Mouse (Mus musculus): ENCODE measurements around the gene Lpp. TPM values are rescaled to one million over a fixed set of nuclear protein-coding genes. Genes with fewer than 3 reads are reported as not detected.

Lpp gene
- polyA plus RNA-seq, 1 experiment from 2014 or later, result 79.2 TPM

DNA sequence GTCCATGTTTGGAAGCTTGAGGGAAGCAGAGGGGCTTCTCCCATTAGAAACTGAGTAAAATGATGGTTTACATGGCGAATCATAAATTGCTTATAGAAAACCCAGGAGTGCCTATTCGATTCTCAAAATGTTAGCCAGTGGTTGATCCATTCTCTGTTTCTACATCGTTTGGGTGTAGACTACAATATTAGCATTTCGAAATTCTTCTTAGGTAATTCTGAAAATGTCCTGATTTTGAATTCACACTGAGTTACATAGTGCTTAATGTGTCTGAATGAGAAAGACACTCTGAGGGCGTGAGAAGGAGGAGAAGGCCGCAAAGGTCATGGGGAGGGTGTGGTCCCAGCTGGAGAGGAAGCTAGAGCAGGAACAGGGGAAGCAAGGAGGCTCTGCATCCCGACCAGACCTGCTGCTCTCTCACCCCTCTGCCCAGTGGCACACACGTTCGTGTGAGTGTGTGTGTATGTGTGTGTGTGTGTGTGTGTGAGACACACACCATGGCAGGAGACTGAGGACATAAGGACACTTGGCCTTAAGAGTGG is 124.3 kb downstream of the Lpp start:
- Histone ChIP-seq H3K27me3 (replicated peaks; ENCODE audit: control insufficient read depth, insufficient read depth, low read length) (no peaks in the 10 kb centered on the region), H3K9me3 (ENCODE audit: control insufficient read depth, low read length) (no peaks in the 10 kb centered on the region), H3K4me1 (replicated peaks; ENCODE audit: control insufficient read depth, insufficient read depth, low read length) (no peaks in the 10 kb centered on the region), H3K4me3 (ENCODE audit: low read depth, low read length) (no peak overlapping the region), H3K36me3 (ENCODE audit: control insufficient read depth, insufficient read depth, low read length) (no peaks in the 10 kb centered on the region), H3K4me2 (ENCODE audit: low read length) (no peak overlapping the region), H3K27ac (ENCODE audit: low read depth) (no peak overlapping the region), H3K9ac (ENCODE audit: low read length) (no peak overlapping the region)
- DNase-seq (ENCODE audit: low spot score) (no peak), ATAC-seq (replicated peaks; ENCODE audit: low FRiP score, low TSS enrichment, low read depth) (no peak)
- 62% methylated on average over 9 of the region's 9 CpGs for WGBS

GRCm38 (mm10) chr16:24518785-24519184 is 125.5 kb downstream of the Lpp start:
- Histone ChIP-seq H3K4me2 (ENCODE audit: low read length) (no peak overlapping the region), H3K4me1 (replicated peaks; ENCODE audit: control insufficient read depth, insufficient read depth, low read length) (no peaks in the 10 kb centered on the region), H3K36me3 (ENCODE audit: control insufficient read depth, insufficient read depth, low read length) (no peaks in the 10 kb centered on the region), H3K27ac (ENCODE audit: low read depth) (no peak overlapping the region), H3K9me3 (ENCODE audit: control insufficient read depth, low read length) (no peaks in the 10 kb centered on the region), H3K4me3 (ENCODE audit: low read depth, low read length) (no peak overlapping the region), H3K9ac (ENCODE audit: low read length) (no peak overlapping the region), H3K27me3 (replicated peaks; ENCODE audit: control insufficient read depth, insufficient read depth, low read length) (no peaks in the 10 kb centered on the region)
- no peak for DNase-seq (ENCODE audit: low spot score)
- no peak for ATAC-seq (replicated peaks; ENCODE audit: low FRiP score, low TSS enrichment, low read depth)
- WGBS, result 67% methylated on average over 7 of the region's 7 CpGs

DNA sequence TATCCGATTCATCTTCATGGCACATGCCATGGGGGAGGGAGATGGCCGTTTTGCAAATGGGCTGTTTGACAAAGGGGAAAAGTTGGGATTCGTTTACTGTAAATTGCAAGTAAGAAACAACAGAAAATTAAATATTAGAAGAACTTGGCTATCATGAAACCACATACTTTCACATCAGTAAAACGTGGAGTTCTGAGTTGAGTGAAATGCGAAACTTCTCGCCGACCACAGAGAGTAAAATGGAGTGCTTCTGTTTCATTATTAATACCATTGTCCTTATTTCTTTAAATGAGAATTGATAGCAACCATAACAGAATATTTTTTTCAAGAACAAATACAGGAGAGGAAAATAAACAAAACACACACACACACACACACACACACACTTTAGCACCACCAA is 133.9 kb downstream of the Lpp start:
- no peaks in the 10 kb centered on the region for H3K4me1 ChIP-seq (replicated peaks; ENCODE audit: control insufficient read depth, insufficient read depth, low read length)
- H3K27ac ChIP-seq (ENCODE audit: low read depth), result no peak overlapping the region
- H3K4me2 ChIP-seq (ENCODE audit: low read length), result no peak overlapping the region
- no peaks in the 10 kb centered on the region for H3K36me3 ChIP-seq (ENCODE audit: control insufficient read depth, insufficient read depth, low read length)
- no peaks in the 10 kb centered on the region for H3K27me3 ChIP-seq (replicated peaks; ENCODE audit: control insufficient read depth, insufficient read depth, low read length)
- no peak overlapping the region for H3K4me3 ChIP-seq (ENCODE audit: low read depth, low read length)
- DNase-seq (ENCODE audit: low spot score) (no peak), ATAC-seq (replicated peaks; ENCODE audit: low FRiP score, low TSS enrichment, low read depth) (no peak)
- no peaks in the 10 kb centered on the region for H3K9me3 ChIP-seq (ENCODE audit: control insufficient read depth, low read length)
- WGBS, result 90% methylated on average over 7 of the region's 7 CpGs
- H3K9ac ChIP-seq (ENCODE audit: low read length), result no peak overlapping the region

- ATAC-seq (replicated peaks; ENCODE audit: low FRiP score, low TSS enrichment, low read depth) (no peak), DNase-seq (ENCODE audit: low spot score) (no peak)
- Histone ChIP-seq H3K36me3 (ENCODE audit: control insufficient read depth, insufficient read depth, low read length) (no peaks in the 10 kb centered on the region), H3K4me3 (ENCODE audit: low read depth, low read length) (no peak overlapping the region), H3K27me3 (replicated peaks; ENCODE audit: control insufficient read depth, insufficient read depth, low read length) (no peaks in the 10 kb centered on the region), H3K4me1 (replicated peaks; ENCODE audit: control insufficient read depth, insufficient read depth, low read length) (no peaks in the 10 kb centered on the region), H3K9ac (ENCODE audit: low read length) (no peak overlapping the region), H3K9me3 (ENCODE audit: control insufficient read depth, low read length) (no peaks in the 10 kb centered on the region), H3K27ac (ENCODE audit: low read depth) (no peak overlapping the region), H3K4me2 (ENCODE audit: low read length) (no peak overlapping the region)
- 92% methylated on average over 2 of the region's 2 CpGs for WGBS
Measured at GRCm38 (mm10) chr16:24531681-24532080, 138.4 kb downstream of the Lpp start.

DNA sequence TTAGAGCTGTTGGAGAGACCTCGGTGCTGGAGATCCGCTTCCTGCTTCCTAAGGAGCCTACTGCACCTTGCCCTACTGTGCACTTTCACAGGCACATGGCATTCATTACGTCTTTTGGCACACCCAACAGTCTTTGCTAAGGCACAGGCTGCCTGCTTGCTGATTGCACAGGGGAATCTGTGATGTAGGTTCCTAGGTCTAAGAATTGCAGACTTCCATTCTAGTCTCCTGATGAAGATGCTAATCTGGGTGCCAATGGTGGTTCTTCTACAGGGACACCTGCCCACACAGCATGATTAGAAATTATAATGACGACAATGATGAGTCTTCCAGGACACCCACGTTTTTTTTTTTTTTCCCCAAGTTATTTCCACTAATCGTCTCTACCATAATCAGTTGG is 141.9 kb downstream of the Lpp start:
- Histone ChIP-seq H3K4me1 (replicated peaks; ENCODE audit: control insufficient read depth, insufficient read depth, low read length) (no peaks in the 10 kb centered on the region), H3K4me3 (ENCODE audit: low read depth, low read length) (no peak overlapping the region), H3K9me3 (ENCODE audit: control insufficient read depth, low read length) (no peaks in the 10 kb centered on the region), H3K36me3 (ENCODE audit: control insufficient read depth, insufficient read depth, low read length) (no peaks in the 10 kb centered on the region), H3K27me3 (replicated peaks; ENCODE audit: control insufficient read depth, insufficient read depth, low read length) (no peaks in the 10 kb centered on the region), H3K9ac (ENCODE audit: low read length) (no peak overlapping the region), H3K4me2 (ENCODE audit: low read length) (no peak overlapping the region), H3K27ac (ENCODE audit: low read depth) (no peak overlapping the region)
- 90% methylated on average over 6 of the region's 6 CpGs for WGBS
- DNase-seq (ENCODE audit: low spot score) (no peak), ATAC-seq (replicated peaks; ENCODE audit: low FRiP score, low TSS enrichment, low read depth) (no peak)

- ATAC-seq (replicated peaks; ENCODE audit: low FRiP score, low TSS enrichment, low read depth), result no peak
- DNase-seq (ENCODE audit: low spot score), result no peak
- Histone ChIP-seq H3K4me1 (replicated peaks; ENCODE audit: control insufficient read depth, insufficient read depth, low read length) (no peaks in the 10 kb centered on the region), H3K9ac (ENCODE audit: low read length) (no peak overlapping the region), H3K36me3 (ENCODE audit: control insufficient read depth, insufficient read depth, low read length) (no peaks in the 10 kb centered on the region), H3K4me2 (ENCODE audit: low read length) (no peak overlapping the region), H3K27ac (ENCODE audit: low read depth) (no peak overlapping the region), H3K27me3 (replicated peaks; ENCODE audit: control insufficient read depth, insufficient read depth, low read length) (no peaks in the 10 kb centered on the region), H3K9me3 (ENCODE audit: control insufficient read depth, low read length) (no peaks in the 10 kb centered on the region), H3K4me3 (ENCODE audit: low read depth, low read length) (no peak overlapping the region)
- 64% methylated on average over 7 of the region's 7 CpGs for WGBS
Measured at GRCm38 (mm10) chr16:24536261-24536660, 143.0 kb downstream of the Lpp start.

DNA sequence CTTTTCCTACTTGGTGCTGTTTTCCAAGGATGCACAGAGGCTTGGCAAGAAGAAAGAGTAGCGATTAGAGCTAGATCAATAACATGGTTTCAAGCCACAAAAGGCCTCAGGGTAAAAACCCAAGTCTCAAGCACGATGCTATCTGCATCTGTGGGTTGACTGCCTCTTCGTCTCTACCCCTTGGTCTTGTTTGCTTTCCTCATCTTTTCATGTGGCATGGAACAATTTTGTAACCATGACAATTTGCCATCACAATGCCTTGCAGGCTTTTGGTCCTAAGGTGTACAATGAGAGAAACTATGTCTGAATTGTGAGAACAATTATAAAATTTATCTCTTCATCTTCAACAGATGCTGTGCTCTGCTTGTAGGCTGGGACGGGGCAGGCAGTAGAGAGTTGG is 145.7 kb downstream of the Lpp start:
- Histone ChIP-seq H3K36me3 (ENCODE audit: control insufficient read depth, insufficient read depth, low read length) (no peaks in the 10 kb centered on the region), H3K9ac (ENCODE audit: low read length) (no peak overlapping the region), H3K4me2 (ENCODE audit: low read length) (no peak overlapping the region), H3K9me3 (ENCODE audit: control insufficient read depth, low read length) (no peaks in the 10 kb centered on the region), H3K4me3 (ENCODE audit: low read depth, low read length) (no peak overlapping the region), H3K4me1 (replicated peaks; ENCODE audit: control insufficient read depth, insufficient read depth, low read length) (no peaks in the 10 kb centered on the region), H3K27ac (ENCODE audit: low read depth) (no peak overlapping the region), H3K27me3 (replicated peaks; ENCODE audit: control insufficient read depth, insufficient read depth, low read length) (no peaks in the 10 kb centered on the region)
- ATAC-seq (replicated peaks; ENCODE audit: low FRiP score, low TSS enrichment, low read depth), result no peak
- 91% methylated on average over 4 of the region's 4 CpGs for WGBS
- DNase-seq (ENCODE audit: low spot score), result no peak

DNA sequence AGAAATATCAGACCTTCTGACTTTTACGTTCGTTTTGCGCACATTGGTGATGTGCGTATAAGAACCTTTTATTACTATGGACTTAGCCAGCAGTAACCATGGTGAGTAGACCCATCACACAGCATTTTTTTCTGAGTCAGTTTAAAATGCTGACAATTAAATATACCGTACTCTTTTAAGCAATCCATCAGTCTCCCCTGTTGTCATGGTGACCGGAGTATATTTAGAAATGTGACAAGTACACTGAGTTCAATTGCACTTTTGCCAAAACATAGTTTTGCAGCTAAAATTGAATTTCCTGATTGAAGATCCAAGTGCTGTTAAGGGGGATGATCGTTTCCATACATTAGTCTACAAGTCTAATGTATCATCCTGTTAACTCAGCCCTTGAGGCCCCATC is 149.6 kb downstream of the Lpp start:
- Histone ChIP-seq H3K9ac (ENCODE audit: low read length) (no peak overlapping the region), H3K4me2 (ENCODE audit: low read length) (no peak overlapping the region), H3K27me3 (replicated peaks; ENCODE audit: control insufficient read depth, insufficient read depth, low read length) (no peaks in the 10 kb centered on the region), H3K4me1 (replicated peaks; ENCODE audit: control insufficient read depth, insufficient read depth, low read length) (no peaks in the 10 kb centered on the region), H3K36me3 (ENCODE audit: control insufficient read depth, insufficient read depth, low read length) (no peaks in the 10 kb centered on the region), H3K4me3 (ENCODE audit: low read depth, low read length) (no peak overlapping the region), H3K27ac (ENCODE audit: low read depth) (no peak overlapping the region), H3K9me3 (ENCODE audit: control insufficient read depth, low read length) (no peaks in the 10 kb centered on the region)
- 85% methylated on average over 7 of the region's 7 CpGs for WGBS
- no peak for DNase-seq (ENCODE audit: low spot score)
- ATAC-seq (replicated peaks; ENCODE audit: low FRiP score, low TSS enrichment, low read depth), result no peak

DNA sequence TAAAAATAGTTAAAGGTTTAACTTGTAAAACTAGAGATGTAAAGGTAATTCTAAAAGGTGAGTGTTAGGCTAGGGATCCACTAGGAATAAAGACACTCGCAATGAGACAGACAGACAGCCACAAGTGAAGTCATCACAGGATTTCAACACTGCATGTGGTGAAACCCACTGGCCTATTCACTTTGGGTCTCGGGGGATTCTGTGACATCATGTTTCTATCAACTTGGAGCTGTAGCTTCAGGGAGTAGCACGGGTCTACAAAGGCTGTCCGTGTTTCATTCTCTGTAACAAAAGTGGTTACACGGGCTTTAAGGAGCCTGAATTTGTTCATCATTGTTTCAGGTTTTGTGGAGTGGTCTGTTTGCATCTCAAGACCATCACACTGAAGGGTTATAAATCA is 152.1 kb downstream of the Lpp start:
- Histone ChIP-seq H3K4me3 (ENCODE audit: low read depth, low read length) (no peak overlapping the region), H3K27me3 (replicated peaks; ENCODE audit: control insufficient read depth, insufficient read depth, low read length) (no peaks in the 10 kb centered on the region), H3K9me3 (ENCODE audit: control insufficient read depth, low read length) (no peaks in the 10 kb centered on the region), H3K4me2 (ENCODE audit: low read length) (no peak overlapping the region), H3K36me3 (ENCODE audit: control insufficient read depth, insufficient read depth, low read length) (no peaks in the 10 kb centered on the region), H3K27ac (ENCODE audit: low read depth) (no peak overlapping the region), H3K4me1 (replicated peaks; ENCODE audit: control insufficient read depth, insufficient read depth, low read length) (no peaks in the 10 kb centered on the region), H3K9ac (ENCODE audit: low read length) (no peak overlapping the region)
- DNase-seq (ENCODE audit: low spot score), result no peak
- 96% methylated on average over 5 of the region's 5 CpGs for WGBS
- ATAC-seq (replicated peaks; ENCODE audit: low FRiP score, low TSS enrichment, low read depth), result no peak

All from intestine, embryonic 14.5 days (tissue).